Mouse (Mus musculus): ENCODE measurements around the gene Dppa3. TPM values are rescaled to one million over a fixed set of nuclear protein-coding genes. Genes with fewer than 3 reads are reported as not detected.

Dppa3 gene
- polyA plus RNA-seq, 2 experiments = 0.10 TPM; not detected in 1

DNA sequence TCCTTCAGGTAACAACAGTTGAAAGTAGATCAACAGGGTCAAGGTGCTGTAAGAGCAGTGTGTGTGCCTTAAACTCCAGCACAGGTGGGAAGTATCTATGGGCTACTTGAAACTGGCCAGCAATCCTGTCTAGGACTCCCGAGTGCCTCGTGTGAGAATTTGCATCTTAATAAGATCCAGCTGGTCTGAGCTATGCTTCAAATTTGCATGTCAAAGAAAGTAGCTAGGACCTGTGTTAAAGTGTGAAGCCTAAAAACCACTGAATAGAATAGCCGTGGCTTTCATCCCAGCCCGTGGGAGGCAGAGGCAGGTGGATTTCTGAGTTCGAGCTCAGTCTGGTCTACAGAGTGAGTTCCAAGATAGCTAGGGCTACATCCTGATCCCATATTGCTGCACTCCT is 1.7 kb upstream of the Dppa3 start:
- Histone ChIP-seq H3K9ac (ENCODE audit: low read depth, low read length, severe bottlenecking) (no peak overlapping the region), H3K9me3 (ENCODE audit: control insufficient read depth, low read length) (no peaks in the 10 kb centered on the region), H3K27me3 (ENCODE audit: control insufficient read depth, insufficient read depth, low read length) (no peaks in the 10 kb centered on the region), H3K36me3 (ENCODE audit: control insufficient read depth, insufficient read depth, low read length) (no peaks in the 10 kb centered on the region), H3K4me3 (replicated peaks; ENCODE audit: low read length) (no peak overlapping the region), H3K27ac (replicated peaks; ENCODE audit: low read depth, low read length) (no peak overlapping the region), H3K4me2 (replicated peaks; ENCODE audit: low read depth, low read length, severe bottlenecking) (no peak overlapping the region), H3K4me1 (ENCODE audit: control insufficient read depth, insufficient read depth, low read length) (no peaks in the 10 kb centered on the region)
- DNase-seq (ENCODE audit: low spot score) = no peak
- no peak for ATAC-seq (ENCODE audit: low FRiP score, low read depth)
- no peak for TF ChIP-seq POLR2A (IDR thresholded peaks at IDR 0.05; ENCODE audit: borderline replicate concordance, extremely low read depth, insufficient read depth, insufficient read length)
- WGBS = 52% methylated on average over 5 of the region's 5 CpGs

DNA sequence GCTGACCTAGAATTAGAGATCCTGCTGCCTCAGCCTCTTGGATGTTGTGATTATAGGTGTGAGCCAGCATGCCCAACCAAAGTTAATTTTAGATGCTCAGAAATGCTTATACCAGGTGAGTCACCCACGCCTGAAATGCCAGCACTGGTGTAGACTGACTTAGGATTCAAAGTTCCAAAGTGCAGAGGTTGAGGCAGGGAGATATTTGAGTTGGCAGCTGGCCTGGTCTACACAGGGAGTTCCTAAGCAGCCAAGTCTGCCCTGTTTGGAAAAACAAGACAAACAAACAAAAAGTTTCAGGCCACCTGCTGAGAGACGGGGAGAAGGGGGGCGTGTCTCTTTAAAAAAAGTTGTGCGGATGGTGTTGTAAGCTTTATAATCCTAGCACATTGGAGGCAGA is 1.1 kb upstream of the Dppa3 start:
- H3K9me3 ChIP-seq (ENCODE audit: control insufficient read depth, low read length) = no peaks in the 10 kb centered on the region
- TF ChIP-seq POLR2A (IDR thresholded peaks at IDR 0.05; ENCODE audit: borderline replicate concordance, extremely low read depth, insufficient read depth, insufficient read length) = no peak
- no peak overlapping the region for H3K4me3 ChIP-seq (replicated peaks; ENCODE audit: low read length)
- 79% methylated on average over 4 of the region's 4 CpGs for WGBS
- H3K27me3 ChIP-seq (ENCODE audit: control insufficient read depth, insufficient read depth, low read length) = no peaks in the 10 kb centered on the region
- H3K9ac ChIP-seq (ENCODE audit: low read depth, low read length, severe bottlenecking) = no peak overlapping the region
- DNase-seq (ENCODE audit: low spot score) (no peak), ATAC-seq (ENCODE audit: low FRiP score, low read depth) (no peak)
- no peaks in the 10 kb centered on the region for H3K4me1 ChIP-seq (ENCODE audit: control insufficient read depth, insufficient read depth, low read length)
- no peaks in the 10 kb centered on the region for H3K36me3 ChIP-seq (ENCODE audit: control insufficient read depth, insufficient read depth, low read length)
- no peak overlapping the region for H3K4me2 ChIP-seq (replicated peaks; ENCODE audit: low read depth, low read length, severe bottlenecking)
- no peak overlapping the region for H3K27ac ChIP-seq (replicated peaks; ENCODE audit: low read depth, low read length)

DNA sequence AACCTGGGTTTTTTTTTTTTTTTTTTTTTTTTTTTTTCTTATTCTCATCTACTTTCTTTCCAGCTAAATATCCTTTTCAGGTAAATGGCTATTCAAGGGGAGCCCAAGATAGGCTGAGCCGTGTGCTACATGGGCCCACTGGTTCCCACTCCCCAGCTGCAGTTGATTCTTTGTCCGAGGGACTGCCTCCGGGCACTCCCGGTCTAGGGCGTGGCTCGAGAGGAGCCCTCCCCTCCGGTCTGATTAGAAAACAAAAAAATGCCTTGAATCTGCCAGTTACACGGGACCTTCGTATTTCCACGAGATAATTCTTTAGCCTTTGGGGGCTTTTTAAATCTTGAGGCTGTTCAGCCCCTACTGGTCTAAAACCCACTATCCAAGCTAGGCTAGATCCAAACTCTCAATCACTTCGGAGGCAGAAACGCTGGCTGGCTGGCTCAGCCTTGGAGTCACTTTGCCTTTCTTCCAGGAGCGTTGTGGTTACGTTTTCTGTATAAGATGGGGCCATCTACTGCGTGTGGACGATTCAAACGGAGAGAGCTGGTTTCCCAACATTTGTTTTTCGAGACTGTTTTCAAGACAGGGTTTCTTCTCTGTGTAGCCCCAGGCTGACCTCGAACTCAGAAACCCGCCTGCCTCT is 1.4 kb downstream of the Dppa3 start:
- 34% methylated on average over 20 of the region's 20 CpGs for WGBS
- 0 out of 2 replicates have a peak overlapping the region, but pooled peaks have one; percentile 13 for H3K4me2 ChIP-seq (replicated peaks; ENCODE audit: low read depth, low read length, severe bottlenecking)

DNA sequence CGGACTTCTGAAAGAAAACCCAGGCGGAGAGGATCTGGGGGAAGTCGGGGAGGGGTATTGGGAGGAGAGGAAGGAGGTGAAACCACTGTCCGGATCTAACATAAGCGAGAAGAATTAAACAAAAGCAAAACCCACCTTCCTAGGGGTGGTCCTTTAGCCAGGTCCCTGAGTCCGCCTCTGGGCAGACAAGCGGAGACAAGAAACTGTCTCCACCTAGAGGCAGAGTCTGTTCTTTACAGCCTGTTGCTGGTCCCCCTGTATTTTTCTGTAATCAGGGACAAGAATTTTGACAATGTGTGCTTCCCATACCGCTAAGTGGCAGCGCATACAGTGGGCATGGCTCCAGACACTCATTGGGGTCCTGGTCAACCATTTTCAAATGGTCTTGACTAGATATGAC is 7.2 kb downstream of the Dppa3 start:
- ATAC-seq (ENCODE audit: low FRiP score, low read depth) = no peak
- no peak overlapping the region for H3K4me3 ChIP-seq (replicated peaks; ENCODE audit: low read length)
- no peak overlapping the region for H3K27ac ChIP-seq (replicated peaks; ENCODE audit: low read depth, low read length)
- H3K4me2 ChIP-seq (replicated peaks; ENCODE audit: low read depth, low read length, severe bottlenecking) = no peak overlapping the region
- H3K9me3 ChIP-seq (ENCODE audit: control insufficient read depth, low read length) = no peaks in the 10 kb centered on the region
- 46% methylated on average over 9 of the region's 9 CpGs for WGBS
- TF ChIP-seq POLR2A (IDR thresholded peaks at IDR 0.05; ENCODE audit: borderline replicate concordance, extremely low read depth, insufficient read depth, insufficient read length) = no peak
- no peaks in the 10 kb centered on the region for H3K36me3 ChIP-seq (ENCODE audit: control insufficient read depth, insufficient read depth, low read length)
- no peak for DNase-seq (ENCODE audit: low spot score)
- no peaks in the 10 kb centered on the region for H3K4me1 ChIP-seq (ENCODE audit: control insufficient read depth, insufficient read depth, low read length)
- H3K9ac ChIP-seq (ENCODE audit: low read depth, low read length, severe bottlenecking) = no peak overlapping the region
- H3K27me3 ChIP-seq (ENCODE audit: control insufficient read depth, insufficient read depth, low read length) = no peaks in the 10 kb centered on the region

More for the DNA sequence above, 1.4 kb downstream of the Dppa3 start:
- no peak overlapping the region for H3K9ac ChIP-seq (ENCODE audit: low read depth, low read length, severe bottlenecking)
- no peak for TF ChIP-seq POLR2A (IDR thresholded peaks at IDR 0.05; ENCODE audit: borderline replicate concordance, extremely low read depth, insufficient read depth, insufficient read length)
- no peak overlapping the region for H3K27ac ChIP-seq (replicated peaks; ENCODE audit: low read depth, low read length)
- no peaks in the 10 kb centered on the region for H3K27me3 ChIP-seq (ENCODE audit: control insufficient read depth, insufficient read depth, low read length)
- H3K4me3 ChIP-seq (replicated peaks; ENCODE audit: low read length) = no peak overlapping the region
- ATAC-seq (ENCODE audit: low FRiP score, low read depth) (no peak), DNase-seq (ENCODE audit: low spot score) (no peak)
- H3K36me3 ChIP-seq (ENCODE audit: control insufficient read depth, insufficient read depth, low read length) = no peaks in the 10 kb centered on the region
- no peaks in the 10 kb centered on the region for H3K9me3 ChIP-seq (ENCODE audit: control insufficient read depth, low read length)
- H3K4me1 ChIP-seq (ENCODE audit: control insufficient read depth, insufficient read depth, low read length) = no peaks in the 10 kb centered on the region

DNA sequence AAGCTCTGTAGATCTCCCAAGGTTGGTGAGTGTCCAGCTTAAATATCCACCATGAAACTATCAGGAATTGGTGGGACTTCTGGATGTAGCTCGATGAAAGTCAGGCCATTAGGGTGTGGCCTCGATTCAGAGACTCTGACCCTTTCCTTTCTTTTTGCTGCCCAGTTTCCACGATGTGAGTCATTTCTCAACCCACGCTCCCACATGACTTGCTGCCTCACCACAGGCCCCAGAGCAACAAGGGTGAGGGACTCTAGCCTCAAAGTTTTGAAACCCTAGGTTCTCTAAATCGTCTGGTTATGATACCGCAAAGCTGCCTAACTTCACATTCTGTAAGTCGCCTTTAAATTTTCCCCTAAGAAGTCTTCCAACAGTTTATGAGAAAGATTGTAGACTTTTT is 9.1 kb downstream of the Dppa3 start:
- DNase-seq (ENCODE audit: low spot score) (no peak), ATAC-seq (ENCODE audit: low FRiP score, low read depth) (no peak)
- Histone ChIP-seq H3K9me3 (ENCODE audit: control insufficient read depth, low read length) (no peaks in the 10 kb centered on the region), H3K4me3 (replicated peaks; ENCODE audit: low read length) (no peak overlapping the region), H3K4me2 (replicated peaks; ENCODE audit: low read depth, low read length, severe bottlenecking) (no peak overlapping the region), H3K9ac (ENCODE audit: low read depth, low read length, severe bottlenecking) (no peak overlapping the region), H3K4me1 (ENCODE audit: control insufficient read depth, insufficient read depth, low read length) (no peaks in the 10 kb centered on the region), H3K27me3 (ENCODE audit: control insufficient read depth, insufficient read depth, low read length) (no peaks in the 10 kb centered on the region), H3K36me3 (ENCODE audit: control insufficient read depth, insufficient read depth, low read length) (no peaks in the 10 kb centered on the region), H3K27ac (replicated peaks; ENCODE audit: low read depth, low read length) (no peak overlapping the region)
- 87% methylated on average over 7 of the region's 7 CpGs for WGBS
- TF ChIP-seq POLR2A (IDR thresholded peaks at IDR 0.05; ENCODE audit: borderline replicate concordance, extremely low read depth, insufficient read depth, insufficient read length) = no peak
